Mouse (Mus musculus): ENCODE measurements around the gene Med13l. TPM values are rescaled to one million over a fixed set of nuclear protein-coding genes. Genes with fewer than 3 reads are reported as not detected.

Gene Med13l
- polyA plus RNA-seq, 1 experiment from 2014 or later = 18.6 TPM

GRCm38 (mm10) chr5:118661751-118662150, 101.3 kb downstream of the Med13l start:
- Histone ChIP-seq H3K4me3 (ENCODE audit: low read depth, low read length) (no peak overlapping the region), H3K4me2 (ENCODE audit: low read depth, low read length) (no peak overlapping the region), H3K4me1 (ENCODE audit: control insufficient read depth, insufficient read depth, low read length) (peaks cover 10% of the 10 kb centered on the region), H3K27ac (ENCODE audit: low read depth, low read length) (no peak overlapping the region), H3K36me3 (ENCODE audit: control insufficient read depth, insufficient read depth, low read length) (no peaks in the 10 kb centered on the region), H3K9me3 (ENCODE audit: control insufficient read depth, low read length) (no peaks in the 10 kb centered on the region), H3K27me3 (ENCODE audit: control insufficient read depth, insufficient read depth, low read length) (no peaks in the 10 kb centered on the region), H3K9ac (replicated peaks; ENCODE audit: low read depth, low read length) (no peak overlapping the region)
- WGBS = 75% methylated on average over 5 of the region's 5 CpGs
- no peak for ATAC-seq (ENCODE audit: low read depth)

- no peak overlapping the region for H3K4me2 ChIP-seq (ENCODE audit: low read depth, low read length)
- no peak overlapping the region for H3K27ac ChIP-seq (ENCODE audit: low read depth, low read length)
- H3K9ac ChIP-seq (replicated peaks; ENCODE audit: low read depth, low read length) = no peak overlapping the region
- no peak for ATAC-seq (ENCODE audit: low read depth)
- H3K9me3 ChIP-seq (ENCODE audit: control insufficient read depth, low read length) = no peaks in the 10 kb centered on the region
- no peaks in the 10 kb centered on the region for H3K36me3 ChIP-seq (ENCODE audit: control insufficient read depth, insufficient read depth, low read length)
- WGBS = 84% methylated on average over 6 of the region's 6 CpGs
- H3K4me3 ChIP-seq (ENCODE audit: low read depth, low read length) = no peak overlapping the region
- no peaks in the 10 kb centered on the region for H3K27me3 ChIP-seq (ENCODE audit: control insufficient read depth, insufficient read depth, low read length)
- H3K4me1 ChIP-seq (ENCODE audit: control insufficient read depth, insufficient read depth, low read length) = peaks cover 32% of the 10 kb centered on the region
These were observed 103.5 kb downstream of the Med13l start for GRCm38 (mm10) chr5:118663999-118664398.

GRCm38 (mm10) chr5:118665023-118665422, 104.5 kb downstream of the Med13l start:
- WGBS = 86% methylated on average over 8 of the region's 8 CpGs
- Histone ChIP-seq H3K9me3 (ENCODE audit: control insufficient read depth, low read length) (no peaks in the 10 kb centered on the region), H3K27me3 (ENCODE audit: control insufficient read depth, insufficient read depth, low read length) (no peaks in the 10 kb centered on the region), H3K4me3 (ENCODE audit: low read depth, low read length) (no peak overlapping the region), H3K9ac (replicated peaks; ENCODE audit: low read depth, low read length) (no peak overlapping the region), H3K4me2 (ENCODE audit: low read depth, low read length) (no peak overlapping the region), H3K4me1 (ENCODE audit: control insufficient read depth, insufficient read depth, low read length) (peaks cover 35% of the 10 kb centered on the region), H3K27ac (ENCODE audit: low read depth, low read length) (no peak overlapping the region), H3K36me3 (ENCODE audit: control insufficient read depth, insufficient read depth, low read length) (no peaks in the 10 kb centered on the region)
- no peak for ATAC-seq (ENCODE audit: low read depth)

GRCm38 (mm10) chr5:118666437-118667207, 106.1 kb downstream of the Med13l start:
- no peaks in the 10 kb centered on the region for H3K27me3 ChIP-seq (ENCODE audit: control insufficient read depth, insufficient read depth, low read length)
- peak overlapping the region; percentile 42; the same call in 1 of the 2 replicates for H3K9ac ChIP-seq (replicated peaks; ENCODE audit: low read depth, low read length)
- H3K36me3 ChIP-seq (ENCODE audit: control insufficient read depth, insufficient read depth, low read length) = no peaks in the 10 kb centered on the region
- peak overlapping the region; percentile 72 for H3K27ac ChIP-seq (ENCODE audit: low read depth, low read length)
- H3K4me1 ChIP-seq (ENCODE audit: control insufficient read depth, insufficient read depth, low read length) = peaks cover 46% of the 10 kb centered on the region
- 14% methylated on average over 25 of the region's 25 CpGs for WGBS
- H3K9me3 ChIP-seq (ENCODE audit: control insufficient read depth, low read length) = no peaks in the 10 kb centered on the region
- peak; percentile 73; the same call in 1 of the 2 replicates for ATAC-seq (ENCODE audit: low read depth)
- no peak overlapping the region for H3K4me3 ChIP-seq (ENCODE audit: low read depth, low read length)
- peak overlapping the region; percentile 43; the same call in 1 of the 2 replicates for H3K4me2 ChIP-seq (ENCODE audit: low read depth, low read length)

- 17% methylated on average over 7 of the region's 7 CpGs for WGBS
- no peak overlapping the region for H3K4me2 ChIP-seq (ENCODE audit: low read depth, low read length)
- no peak overlapping the region for H3K9ac ChIP-seq (replicated peaks; ENCODE audit: low read depth, low read length)
- H3K27ac ChIP-seq (ENCODE audit: low read depth, low read length) = no peak overlapping the region
- H3K4me1 ChIP-seq (ENCODE audit: control insufficient read depth, insufficient read depth, low read length) = peaks cover 52% of the 10 kb centered on the region
- H3K27me3 ChIP-seq (ENCODE audit: control insufficient read depth, insufficient read depth, low read length) = no peaks in the 10 kb centered on the region
- no peaks in the 10 kb centered on the region for H3K36me3 ChIP-seq (ENCODE audit: control insufficient read depth, insufficient read depth, low read length)
- H3K9me3 ChIP-seq (ENCODE audit: control insufficient read depth, low read length) = no peaks in the 10 kb centered on the region
- no peak overlapping the region for H3K4me3 ChIP-seq (ENCODE audit: low read depth, low read length)
- no peak for ATAC-seq (ENCODE audit: low read depth)
These were observed 107.4 kb downstream of the Med13l start for GRCm38 (mm10) chr5:118667863-118668262.

GRCm38 (mm10) chr5:118668931-118669330, 108.5 kb downstream of the Med13l start:
- peaks cover 59% of the 10 kb centered on the region for H3K4me1 ChIP-seq (ENCODE audit: control insufficient read depth, insufficient read depth, low read length)
- H3K27ac ChIP-seq (ENCODE audit: low read depth, low read length) = no peak overlapping the region
- no peak overlapping the region for H3K4me3 ChIP-seq (ENCODE audit: low read depth, low read length)
- ATAC-seq (ENCODE audit: low read depth) = no peak
- H3K4me2 ChIP-seq (ENCODE audit: low read depth, low read length) = no peak overlapping the region
- 12% methylated on average over 2 of the region's 2 CpGs for WGBS
- no peaks in the 10 kb centered on the region for H3K27me3 ChIP-seq (ENCODE audit: control insufficient read depth, insufficient read depth, low read length)
- H3K9me3 ChIP-seq (ENCODE audit: control insufficient read depth, low read length) = no peaks in the 10 kb centered on the region
- H3K9ac ChIP-seq (replicated peaks; ENCODE audit: low read depth, low read length) = no peak overlapping the region
- no peaks in the 10 kb centered on the region for H3K36me3 ChIP-seq (ENCODE audit: control insufficient read depth, insufficient read depth, low read length)

GRCm38 (mm10) chr5:118672111-118672510, 111.6 kb downstream of the Med13l start:
- Histone ChIP-seq H3K9me3 (ENCODE audit: control insufficient read depth, low read length) (no peaks in the 10 kb centered on the region), H3K4me2 (ENCODE audit: low read depth, low read length) (no peak overlapping the region), H3K27me3 (ENCODE audit: control insufficient read depth, insufficient read depth, low read length) (no peaks in the 10 kb centered on the region), H3K4me1 (ENCODE audit: control insufficient read depth, insufficient read depth, low read length) (peaks cover 60% of the 10 kb centered on the region), H3K4me3 (ENCODE audit: low read depth, low read length) (no peak overlapping the region), H3K36me3 (ENCODE audit: control insufficient read depth, insufficient read depth, low read length) (no peaks in the 10 kb centered on the region), H3K9ac (replicated peaks; ENCODE audit: low read depth, low read length) (no peak overlapping the region), H3K27ac (ENCODE audit: low read depth, low read length) (0 out of 2 replicates have a peak overlapping the region, but pooled peaks have one; percentile 10)
- no peak for ATAC-seq (ENCODE audit: low read depth)

DNA sequence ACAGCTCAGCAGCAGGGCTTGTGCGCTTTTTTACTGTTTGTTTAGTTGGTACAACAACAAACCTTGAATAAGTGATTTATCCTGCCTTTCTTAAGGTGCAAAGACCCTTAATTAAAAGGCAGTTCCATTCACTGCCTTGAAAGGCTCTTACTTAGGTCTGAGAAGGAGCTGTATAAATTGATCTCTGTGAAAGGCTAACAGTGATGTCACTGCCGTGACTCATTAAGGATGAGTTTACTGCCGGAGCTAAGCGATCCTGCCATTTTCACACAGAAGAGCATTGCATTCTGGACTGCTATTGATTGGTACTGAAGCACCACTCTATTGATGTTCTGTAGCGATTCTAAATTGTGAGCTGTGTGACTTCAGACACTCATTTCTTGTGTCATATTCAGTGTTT, 113.4 kb downstream of the Med13l start:
- WGBS = 10% methylated on average over 5 of the region's 5 CpGs
- Histone ChIP-seq H3K4me3 (ENCODE audit: low read depth, low read length) (no peak overlapping the region), H3K27me3 (ENCODE audit: control insufficient read depth, insufficient read depth, low read length) (no peaks in the 10 kb centered on the region), H3K9me3 (ENCODE audit: control insufficient read depth, low read length) (no peaks in the 10 kb centered on the region), H3K9ac (replicated peaks; ENCODE audit: low read depth, low read length) (no peak overlapping the region), H3K36me3 (ENCODE audit: control insufficient read depth, insufficient read depth, low read length) (no peaks in the 10 kb centered on the region), H3K4me2 (ENCODE audit: low read depth, low read length) (no peak overlapping the region), H3K4me1 (ENCODE audit: control insufficient read depth, insufficient read depth, low read length) (peaks cover 50% of the 10 kb centered on the region), H3K27ac (ENCODE audit: low read depth, low read length) (peak overlapping the region; percentile 25; the same call in 1 of the 2 replicates)
- peak; percentile 62; the same call in 1 of the 2 replicates for ATAC-seq (ENCODE audit: low read depth)

DNA sequence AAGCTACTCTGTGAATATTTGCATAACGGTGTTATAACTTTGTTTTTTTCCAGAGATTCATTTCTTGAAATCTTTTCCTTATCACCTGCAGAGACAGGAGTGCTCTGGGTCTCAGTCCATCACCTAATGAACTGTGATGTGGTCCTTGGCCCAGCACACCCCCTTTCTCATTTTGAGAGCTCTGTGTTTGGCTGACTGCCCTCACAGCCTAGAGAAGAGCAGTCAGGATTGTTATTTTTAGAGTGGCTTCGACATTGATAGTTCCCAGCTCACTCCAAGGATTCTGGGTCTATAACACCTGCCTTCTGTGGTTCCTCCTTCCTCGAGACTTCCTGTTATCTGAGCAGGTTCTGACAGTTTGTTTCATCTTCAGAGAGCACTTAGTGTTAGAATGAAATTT, 113.8 kb downstream of the Med13l start:
- peaks cover 47% of the 10 kb centered on the region for H3K4me1 ChIP-seq (ENCODE audit: control insufficient read depth, insufficient read depth, low read length)

More for the DNA sequence above, 113.8 kb downstream of the Med13l start:
- H3K27me3 ChIP-seq (ENCODE audit: control insufficient read depth, insufficient read depth, low read length) = no peaks in the 10 kb centered on the region
- no peak overlapping the region for H3K27ac ChIP-seq (ENCODE audit: low read depth, low read length)
- H3K9ac ChIP-seq (replicated peaks; ENCODE audit: low read depth, low read length) = no peak overlapping the region
- 49% methylated on average over 3 of the region's 3 CpGs for WGBS
- no peaks in the 10 kb centered on the region for H3K36me3 ChIP-seq (ENCODE audit: control insufficient read depth, insufficient read depth, low read length)
- ATAC-seq (ENCODE audit: low read depth) = no peak
- H3K4me3 ChIP-seq (ENCODE audit: low read depth, low read length) = no peak overlapping the region
- H3K9me3 ChIP-seq (ENCODE audit: control insufficient read depth, low read length) = no peaks in the 10 kb centered on the region
- no peak overlapping the region for H3K4me2 ChIP-seq (ENCODE audit: low read depth, low read length)

All from neural tube, embryonic 14.5 days (tissue).